Mouse (Mus musculus) cerebellum, adult 2 months (tissue): ENCODE data around the gene Hacl1. TPM values are rescaled to one million over a fixed set of nuclear protein-coding genes. Genes with fewer than 3 reads are reported as not detected.

Source experiments
- DNase-seq, 2 experiments: peaks; one replicate each; pipeline ENCODE4 v3.0.0; 2021
- H3K27ac ChIP-seq: fragments of 200-500 bp; 2 replicates; pipeline ENCODE4 v1.5.1; 2012; ENCODE audit warnings: low read length, control low read depth, inconsistent platforms; ENCODE audit not compliant: insufficient read depth
- H3K27me3 ChIP-seq: fragments of 200-500 bp; 2 replicates; pipeline ENCODE4 v1.6.1; 2012; ENCODE audit warnings: inconsistent platforms, mild to moderate bottlenecking, low read length, moderate library complexity; ENCODE audit not compliant: control insufficient read depth, insufficient read depth
- H3K4me1 ChIP-seq: fragments of 200-500 bp; 2 replicates; pipeline ENCODE4 v1.6.1; 2011; ENCODE audit warnings: low read length; ENCODE audit not compliant: control insufficient read depth, insufficient read depth
- H3K4me3 ChIP-seq: fragments of 200-500 bp; replicated peaks from 2 replicates; pipeline ENCODE3; 2011; ENCODE audit warnings: mild to moderate bottlenecking, low read depth, low read length, control low read depth; ENCODE audit not compliant: insufficient read depth
- CTCF ChIP-seq: fragments of 200-500 bp; IDR thresholded peaks from 2 replicates; pipeline ENCODE4 v1.5.1; 2011; ENCODE audit warnings: low read depth, mild to moderate bottlenecking, control low read depth, low read length, moderate library complexity, borderline replicate concordance; ENCODE audit not compliant: insufficient read depth
- POLR2A ChIP-seq: fragments of 200-500 bp; IDR thresholded peaks from 2 replicates; pipeline ENCODE4 v1.6.1; 2011; ENCODE audit warnings: low read length, control low read depth, borderline replicate concordance; ENCODE audit not compliant: insufficient read depth
- WGBS: fragments of 180-500 bp; shearing (Covaris S2); methylation state at CpG from one replicate; pipeline ENCODE4 v1.1.7; 2018; 5-methylcytosine and 5-hydroxymethylcytosine counted together
- polyA plus RNA-seq: library from polyadenylated mRNA; depleted of rRNA; stranded (reverse); fragments of >200 nt; gene quantifications from 2 replicates; pipeline ENCODE4 v1.2.3, GENCODE M21; 2012; rRNA removed

The Hacl1 gene
- polyA plus RNA-seq, 1 experiment: 15.9 TPM

DNA sequence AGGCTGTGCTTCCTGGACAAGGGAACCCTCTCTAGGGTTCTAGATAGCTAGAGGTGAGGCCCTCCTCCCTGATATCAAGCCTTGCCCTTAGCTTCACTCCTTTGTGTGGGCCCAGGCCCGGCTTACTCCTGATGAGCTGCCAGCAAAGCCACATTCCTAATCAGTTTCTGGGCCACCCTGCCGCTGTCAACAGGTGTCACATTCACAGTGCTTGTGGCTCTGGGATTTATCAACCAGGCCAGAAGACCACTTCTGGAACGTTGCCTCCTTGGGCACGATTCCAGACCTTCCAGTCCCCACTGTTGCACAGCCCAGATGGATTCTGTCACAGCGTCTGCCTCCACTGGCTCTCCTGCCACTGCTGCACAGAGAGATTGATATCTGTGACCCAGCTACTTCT is 80.2 kb downstream of the Hacl1 start:
- TF ChIP-seq CTCF (no peak), POLR2A (no peak)
- WGBS: 16% methylated on average over 5 of the region's 5 CpGs
- no peak for DNase-seq
- no peaks in the 10 kb centered on the region for H3K27me3 ChIP-seq
- no peak overlapping the region for H3K4me3 ChIP-seq
- H3K4me1 ChIP-seq: peaks cover 10% of the 10 kb centered on the region
- H3K27ac ChIP-seq: no peak overlapping the region

DNA sequence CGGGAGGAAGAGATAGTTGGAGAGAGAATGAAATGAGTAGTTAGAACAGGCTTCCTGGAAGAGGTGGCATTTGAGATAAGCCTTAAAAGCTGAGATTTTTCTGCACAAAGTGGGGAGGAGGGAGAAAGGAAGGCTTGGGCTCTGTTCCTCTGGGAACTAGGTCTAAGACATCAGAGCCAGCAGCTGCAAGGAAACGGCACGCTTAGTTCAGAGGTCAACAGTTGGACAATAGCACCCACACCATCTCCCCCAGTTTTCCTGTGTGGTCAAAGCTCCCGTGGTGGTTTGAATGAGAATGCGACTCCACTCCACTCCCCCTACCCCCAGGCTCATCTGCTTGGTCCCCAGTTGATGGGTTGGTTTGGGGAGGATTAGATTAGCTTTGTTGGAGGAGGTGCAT is 81.9 kb downstream of the Hacl1 start:
- TF ChIP-seq POLR2A (no peak), CTCF (no peak)
- 73% methylated on average over 5 of the region's 5 CpGs for WGBS
- peaks cover 13% of the 10 kb centered on the region for H3K4me1 ChIP-seq
- no peak overlapping the region for H3K27ac ChIP-seq
- no peaks in the 10 kb centered on the region for H3K27me3 ChIP-seq
- H3K4me3 ChIP-seq: no peak overlapping the region
- DNase-seq: no peak

DNA sequence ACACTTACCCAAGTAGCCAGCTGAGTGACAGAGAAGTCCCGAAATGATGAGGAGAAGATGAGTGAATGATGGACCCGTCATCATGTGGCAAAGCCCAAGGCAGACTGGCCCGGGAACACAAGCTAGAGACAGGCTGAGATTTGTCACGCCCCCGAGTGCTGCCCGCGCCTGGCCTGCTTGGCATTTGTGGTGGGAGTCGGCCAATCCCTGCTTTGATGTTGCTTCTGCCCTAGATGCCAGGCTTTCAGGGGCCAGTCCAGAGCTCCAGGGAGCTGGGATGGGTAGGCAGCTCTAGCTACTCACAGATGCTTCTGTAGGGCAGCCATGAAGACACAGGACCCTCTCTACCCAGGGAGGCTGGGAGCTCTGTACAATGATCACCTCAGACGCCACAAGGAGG is 83.3 kb downstream of the Hacl1 start:
- no peak overlapping the region for H3K4me3 ChIP-seq
- no peak for DNase-seq
- H3K4me1 ChIP-seq: peaks cover 13% of the 10 kb centered on the region
- TF ChIP-seq POLR2A (no peak), CTCF (no peak)
- no peak overlapping the region for H3K27ac ChIP-seq
- no peaks in the 10 kb centered on the region for H3K27me3 ChIP-seq
- WGBS: 31% methylated on average over 9 of the region's 9 CpGs

DNA sequence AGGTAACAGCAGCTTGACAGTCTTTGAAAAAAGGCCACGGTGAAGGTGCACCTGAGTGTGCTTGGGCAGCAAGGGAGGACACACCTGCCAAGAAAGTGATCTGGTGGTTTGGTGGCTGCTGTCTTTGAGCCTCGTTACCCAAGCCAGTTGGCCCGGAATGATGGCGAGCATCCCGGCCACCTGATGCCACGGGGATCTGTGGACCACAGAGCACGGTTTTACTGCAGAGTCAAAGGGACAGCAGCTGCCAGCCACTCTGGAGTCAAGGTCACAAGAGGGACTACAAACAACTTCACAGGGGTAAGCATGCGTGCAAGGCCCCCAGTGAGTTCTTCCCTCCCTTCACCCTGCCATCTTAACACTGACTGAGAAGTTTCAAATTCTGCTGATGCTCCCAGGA is 83.8 kb downstream of the Hacl1 start:
- DNase-seq: peak; percentile 34 to 57
- TF ChIP-seq CTCF (no peak), POLR2A (no peak)
- no peak overlapping the region for H3K4me3 ChIP-seq
- WGBS: 22% methylated on average over 8 of the region's 8 CpGs
- peaks cover 13% of the 10 kb centered on the region for H3K4me1 ChIP-seq
- no peak overlapping the region for H3K27ac ChIP-seq
- H3K27me3 ChIP-seq: no peaks in the 10 kb centered on the region

DNA sequence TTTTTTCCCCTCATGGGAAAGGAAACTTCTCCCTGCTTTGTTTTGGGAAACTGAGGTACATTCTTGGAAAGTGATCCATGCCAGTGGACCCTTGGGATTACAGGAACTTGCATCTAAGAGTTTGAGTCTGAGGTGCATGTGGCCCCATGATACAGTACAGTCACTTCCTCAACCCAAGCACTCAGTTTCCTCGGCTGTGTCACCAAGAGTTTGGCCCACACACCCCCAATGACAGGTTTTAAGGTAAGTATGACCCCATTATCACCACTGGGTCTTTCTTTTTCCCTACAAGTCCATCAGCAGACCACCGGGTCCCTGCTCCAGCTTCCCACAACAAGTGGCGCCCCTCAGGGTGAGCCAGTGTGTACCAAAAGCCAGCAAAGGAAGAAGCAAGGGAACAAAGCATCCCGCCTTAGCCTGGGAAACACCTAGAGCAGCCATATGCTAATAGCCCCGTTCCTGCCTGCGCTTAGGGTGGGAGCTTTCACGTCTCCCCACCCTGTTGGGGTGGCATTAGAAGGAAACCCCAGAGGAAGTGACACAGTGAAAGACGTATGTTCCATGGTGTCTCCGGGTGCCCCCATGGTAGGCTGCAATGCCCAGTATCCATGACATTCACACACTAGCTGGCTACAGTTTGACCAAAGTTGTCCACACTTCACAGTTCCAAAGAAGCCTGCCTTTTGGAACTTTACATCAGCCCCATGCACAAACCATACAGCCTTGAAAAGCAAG is 84.4 kb downstream of the Hacl1 start:
- H3K4me1 ChIP-seq: peaks cover 13% of the 10 kb centered on the region
- no peak overlapping the region for H3K4me3 ChIP-seq
- H3K27me3 ChIP-seq: no peaks in the 10 kb centered on the region
- H3K27ac ChIP-seq: no peak overlapping the region
- DNase-seq: no peak
- TF ChIP-seq CTCF: no peak
- TF ChIP-seq POLR2A: no peak
- 93% methylated on average over 9 of the region's 9 CpGs for WGBS

DNA sequence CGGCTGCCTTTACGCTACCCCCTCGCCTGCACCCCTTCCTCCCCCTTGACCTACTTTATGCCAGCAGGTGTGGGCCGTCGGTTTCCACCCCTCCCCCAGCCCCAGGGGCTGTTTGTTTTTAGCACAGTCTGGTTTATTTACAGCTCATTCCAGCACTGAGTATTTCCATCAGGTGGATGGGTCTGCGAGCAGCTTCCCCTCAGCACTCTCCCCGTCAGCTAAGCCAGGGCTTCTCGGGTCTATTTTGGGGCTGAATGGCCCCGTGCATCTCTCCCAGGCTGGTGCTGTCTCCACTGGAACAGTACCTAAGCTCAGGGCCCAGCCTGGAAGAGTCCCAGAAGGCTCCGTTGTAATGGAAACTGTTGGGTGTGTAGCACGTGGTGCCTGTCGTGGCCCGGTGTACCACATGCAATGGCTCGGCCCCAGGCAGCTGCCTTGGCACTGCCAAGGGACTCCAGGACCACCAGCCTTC is 85.1 kb downstream of the Hacl1 start:
- Histone ChIP-seq H3K27me3 (no peaks in the 10 kb centered on the region), H3K4me1 (peaks cover 13% of the 10 kb centered on the region), H3K4me3 (no peak overlapping the region), H3K27ac (no peak overlapping the region)
- TF ChIP-seq POLR2A (no peak), CTCF (no peak)
- no peak for DNase-seq
- 30% methylated on average over 14 of the region's 14 CpGs for WGBS

DNA sequence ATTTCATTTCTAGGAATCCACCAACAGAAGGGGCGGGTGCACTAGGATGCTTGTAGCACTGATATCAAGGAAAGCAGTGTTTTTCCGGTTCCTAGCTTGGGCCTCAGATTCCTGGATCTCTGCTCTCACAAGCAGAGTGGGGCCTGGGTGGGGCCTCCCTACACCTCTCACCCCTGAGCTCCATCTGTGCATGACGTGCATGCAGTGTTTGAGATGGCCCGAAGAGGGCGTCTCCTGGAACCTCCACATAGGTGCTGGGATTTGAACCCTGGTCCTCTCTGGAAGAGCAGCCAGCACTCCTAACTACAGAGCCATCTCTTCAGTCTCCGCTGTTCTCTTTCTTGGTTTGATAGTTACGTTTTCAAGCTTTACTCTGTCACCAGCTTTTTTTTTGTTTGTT is 86.1 kb downstream of the Hacl1 start:
- H3K4me1 ChIP-seq: peaks cover 13% of the 10 kb centered on the region
- no peak for DNase-seq
- TF ChIP-seq CTCF (no peak), POLR2A (no peak)
- 97% methylated on average over 7 of the region's 7 CpGs for WGBS
- H3K4me3 ChIP-seq: no peak overlapping the region
- H3K27ac ChIP-seq: no peak overlapping the region
- H3K27me3 ChIP-seq: no peaks in the 10 kb centered on the region

Other genes starting within 250 kb of the Hacl1 start
- 72.9 and 77.1 TPM in 2 replicates for gene Sh3bp5, start 205.2 kb downstream of the Hacl1 start, polyA plus RNA-seq
- gene Eaf1, start 146.9 kb downstream of the Hacl1 start, polyA plus RNA-seq: 25.0 and 26.5 TPM in 2 replicates
- gene Mettl6, start 146.2 kb downstream of the Hacl1 start, polyA plus RNA-seq: 22.8 and 23.6 TPM in 2 replicates
- gene Colq, start 49.9 kb downstream of the Hacl1 start, polyA plus RNA-seq: 4.1 and 4.5 TPM in 2 replicates
- not detected in 2 replicates for gene Gm49387, start 408 bp downstream of the Hacl1 start, polyA plus RNA-seq
- 19.9 and 20.5 TPM in 2 replicates for gene Btd, start 258 bp downstream of the Hacl1 start, polyA plus RNA-seq
- 32.2 and 34.0 TPM in 2 replicates for gene Ankrd28, start 189.4 kb upstream of the Hacl1 start, polyA plus RNA-seq